Mouse (Mus musculus) testis, adult 10 weeks (tissue): ENCODE data around the gene Fubp1. TPM values are rescaled to one million over a fixed set of nuclear protein-coding genes. Genes with fewer than 3 reads are reported as not detected.

Source experiments
- polyA plus RNA-seq: library from polyadenylated mRNA; stranded (reverse); fragments of 350-450 nt; fragmentation: Illumina TruSeq; extraction: RNeasy Lipid Tissue Mini Kit (QIAGEN cat#74804); gene quantifications from one replicate; pipeline ENCODE4 v1.2.3, GENCODE M21; 2014; ENCODE audit warnings: low read depth, low replicate concordance

The Fubp1 gene
- 122 TPM for polyA plus RNA-seq

DNA sequence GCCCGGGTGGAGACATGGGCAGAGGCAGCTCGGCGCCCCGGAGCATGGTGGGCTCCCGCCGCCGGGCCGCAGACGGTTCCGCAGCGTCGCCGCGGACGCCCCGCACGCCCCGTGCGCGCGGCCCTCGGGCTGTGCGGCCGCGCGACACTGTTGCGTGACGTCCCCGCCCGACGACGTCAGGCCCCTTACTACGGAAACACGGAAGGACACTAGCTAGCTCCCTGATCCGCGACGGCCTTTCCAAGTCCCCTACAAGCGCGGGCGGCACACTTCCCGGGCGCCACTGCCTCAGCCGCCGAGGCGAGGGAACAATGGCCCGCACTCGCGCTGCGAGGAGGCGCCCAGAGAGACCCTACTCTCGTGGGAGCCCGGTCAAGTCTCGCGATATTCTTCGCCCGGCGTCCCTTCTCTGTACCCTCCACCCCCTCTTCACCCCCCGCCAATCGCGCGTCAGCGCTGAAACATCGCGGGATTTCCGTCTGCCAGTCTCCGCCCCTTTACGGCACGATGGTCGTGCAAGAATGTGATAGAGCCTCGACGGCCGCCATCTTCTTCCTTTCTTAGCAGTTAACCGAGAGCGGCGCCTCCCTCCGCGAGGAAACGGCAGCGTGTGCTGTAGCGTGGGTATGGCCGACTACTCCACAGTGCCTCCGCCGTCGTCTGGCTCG is at the start of gene Fubp1, which contains the start of gene Dnajb4:
Gene Fubp1 (plus strand): TSS at position 456 of the 668 bp plus-strand sequence.
Gene Dnajb4 (minus strand): TSS at position 336 of the 668 bp plus-strand sequence.

DNA sequence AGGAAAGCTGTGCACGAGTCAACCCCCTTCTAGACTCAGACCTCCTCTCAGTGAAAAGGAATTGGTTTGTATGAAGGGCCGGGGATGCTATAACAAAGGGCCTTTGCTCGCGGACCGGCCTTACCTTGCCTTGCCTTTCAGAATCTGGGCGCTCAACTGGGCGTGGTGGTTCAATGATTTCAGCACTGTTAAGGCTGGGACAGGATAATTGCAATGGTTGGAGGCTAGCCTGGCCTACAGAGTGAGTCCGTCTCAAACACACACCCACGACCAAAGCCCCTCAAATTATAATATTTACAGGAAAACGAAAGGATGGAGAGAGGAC is 44.2 kb upstream of the Fubp1 start, which contains the start of gene Gipc2:
Gene Gipc2 (minus strand): TSS at position 132 of the 325 bp plus-strand sequence.

DNA sequence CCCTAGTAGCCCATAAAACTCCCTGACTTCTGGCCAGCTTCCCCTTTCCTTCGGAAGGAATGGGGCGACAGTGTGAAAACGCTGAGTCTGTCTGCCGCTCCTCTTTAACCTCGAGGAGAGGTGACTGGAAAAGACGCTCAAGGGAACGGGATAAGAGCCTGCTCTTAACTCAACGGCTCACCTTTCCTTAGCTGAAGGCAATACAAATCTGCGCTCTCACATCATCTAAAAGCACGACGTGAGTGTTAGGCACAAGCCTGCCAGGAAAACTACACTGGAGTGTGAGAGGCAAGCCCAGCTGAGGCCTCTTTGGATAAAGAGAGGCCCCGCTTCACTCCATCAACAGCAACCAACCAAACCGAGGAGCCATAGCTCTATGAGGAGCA is 55.8 kb downstream of the Fubp1 start, which contains the start of gene Nexn:
Gene Nexn (minus strand): TSS at position 315 of the 386 bp plus-strand sequence.

Other genes with a start within 250 kb of the Fubp1 start
- gene Gipc2, start 44.2 kb upstream of the Fubp1 start, polyA plus RNA-seq: 10.8 TPM
- 466 TPM for gene Dnajb4, start 120 bp upstream of the Fubp1 start, polyA plus RNA-seq
- gene Nexn, start 55.9 kb downstream of the Fubp1 start, polyA plus RNA-seq: 49.9 TPM
- 7.4 TPM for gene Miga1, start 130.0 kb downstream of the Fubp1 start, polyA plus RNA-seq
- gene Usp33, start 136.1 kb downstream of the Fubp1 start, polyA plus RNA-seq: 25.8 TPM
- 52.4 TPM for gene Zzz3, start 185.1 kb downstream of the Fubp1 start, polyA plus RNA-seq